Mouse (Mus musculus) lung, embryonic 16.5 days (tissue): ENCODE measurements around the gene Art4. TPM values are rescaled to one million over a fixed set of nuclear protein-coding genes. Genes with fewer than 3 reads are reported as not detected.

Experiments used
- ATAC-seq: fragments of 200-750 bp; cut with Nextera tagmentation; 2 replicates; pipeline ENCODE4 v1.8.0; 2017; ENCODE audit warnings: low read depth, mild to moderate bottlenecking, moderate library complexity
- H3K27ac ChIP-seq: fragments of 300-500 bp; sonication (generic); 2 replicates; pipeline ENCODE4 v1.5.1; 2014; ENCODE audit warnings: mild to moderate bottlenecking, control low read depth, low read length
- H3K27me3 ChIP-seq: fragments of 300-500 bp; sonication (generic); 2 replicates; pipeline ENCODE4 v1.6.1; 2014; ENCODE audit warnings: low read depth, low read length, mixed read lengths; ENCODE audit not compliant: control insufficient read depth, insufficient read depth
- H3K36me3 ChIP-seq: fragments of 300-500 bp; sonication (generic); 2 replicates; pipeline ENCODE4 v1.6.1; 2014; ENCODE audit warnings: low read length; ENCODE audit not compliant: control insufficient read depth, insufficient read depth
- H3K4me1 ChIP-seq: fragments of 300-500 bp; sonication (generic); replicated peaks from 2 replicates; pipeline ENCODE4 v1.6.1; 2014; ENCODE audit warnings: low read length, mixed read lengths; ENCODE audit not compliant: control insufficient read depth, insufficient read depth
- H3K4me2 ChIP-seq: fragments of 300-500 bp; sonication (generic); 2 replicates; pipeline ENCODE4 v1.6.1; 2014; ENCODE audit warnings: low read depth, low read length, control low read depth
- H3K4me3 ChIP-seq: fragments of 300-500 bp; sonication (generic); 2 replicates; pipeline ENCODE4 v1.5.1; 2014; ENCODE audit warnings: mild to moderate bottlenecking, low read length, control low read depth
- H3K9ac ChIP-seq: fragments of 300-500 bp; sonication (generic); 2 replicates; pipeline ENCODE4 v1.6.1; 2014; ENCODE audit warnings: low read length, control low read depth
- H3K9me3 ChIP-seq: fragments of 300-500 bp; sonication (generic); 2 replicates; pipeline ENCODE4 v1.6.1; 2016; ENCODE audit warnings: low read length; ENCODE audit not compliant: control insufficient read depth
- WGBS: fragments of 180-500 bp; shearing (Covaris S2); extraction: QIAGEN DNeasy Blood & Tissue Kit; methylation state at CpG from one replicate; pipeline ENCODE4 v1.1.7; 2014; 5-methylcytosine and 5-hydroxymethylcytosine counted together
- microRNA-seq: library from miRNA; unstranded; fragments of <30 nt; microRNA quantifications from one replicate; pipeline ENCODE4, GENCODE M21; 2016
- polyA plus RNA-seq: library from polyadenylated mRNA; unstranded; fragments of >200 nt; fragmentation: Nextera tagmentation; extraction: Ambion mirVana; gene quantifications from 2 replicates; pipeline ENCODE4 v1.2.1, GENCODE M21; 2015

Gene Art4
- polyA plus RNA-seq, 1 experiment from 2014 or later, result 7.1 TPM

DNA sequence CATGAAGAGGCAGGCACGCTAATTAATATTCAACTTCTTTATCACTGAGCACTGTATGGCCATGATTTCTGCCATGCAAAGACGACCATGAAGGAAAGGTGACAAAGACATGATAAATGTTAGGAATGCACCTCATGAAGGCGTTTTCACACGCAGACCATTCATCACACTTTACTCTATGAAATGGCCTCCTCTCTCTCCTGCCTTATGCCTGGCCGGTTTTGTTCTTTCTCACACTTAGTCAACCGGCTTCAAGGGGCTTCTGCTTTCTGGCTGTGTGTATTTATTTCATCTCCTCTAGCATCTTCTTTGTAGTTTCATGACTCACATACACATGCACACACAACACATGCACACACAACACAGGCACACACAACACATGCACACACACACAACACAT lies 56.3 kb downstream of the Art4 start:
- no peaks in the 10 kb centered on the region for H3K9me3 ChIP-seq
- H3K27ac ChIP-seq, result no peak overlapping the region
- no peak overlapping the region for H3K4me2 ChIP-seq
- H3K36me3 ChIP-seq, result no peaks in the 10 kb centered on the region
- ATAC-seq, result no peak
- H3K27me3 ChIP-seq, result no peaks in the 10 kb centered on the region
- WGBS, result 50% methylated on average over 6 of the region's 6 CpGs
- peaks cover 12% of the 10 kb centered on the region for H3K4me1 ChIP-seq
- H3K4me3 ChIP-seq, result no peak overlapping the region
- H3K9ac ChIP-seq, result no peak overlapping the region

DNA sequence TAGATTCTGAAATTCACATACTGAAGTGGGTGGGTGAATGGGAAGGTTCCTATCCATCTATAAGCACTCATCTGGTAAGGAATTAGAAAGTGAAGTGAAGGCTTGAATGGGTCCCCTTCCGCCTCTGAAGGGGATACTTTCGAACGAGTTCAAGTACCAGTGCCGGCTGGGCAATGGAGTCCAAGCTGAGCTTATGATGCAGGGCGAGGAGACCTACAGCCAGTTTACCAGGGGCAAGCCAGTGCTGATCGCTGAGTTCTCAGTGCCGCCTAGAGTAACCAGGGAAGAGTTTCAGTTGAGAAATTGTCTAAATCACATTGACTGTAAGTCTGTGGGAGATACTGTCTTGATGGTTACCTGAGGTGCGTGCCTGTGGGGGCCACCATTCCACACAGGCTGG lies 56.8 kb downstream of the Art4 start:
- Histone ChIP-seq H3K27ac (no peak overlapping the region), H3K4me1 (peaks cover 10% of the 10 kb centered on the region), H3K9me3 (no peaks in the 10 kb centered on the region), H3K27me3 (no peaks in the 10 kb centered on the region), H3K4me3 (no peak overlapping the region), H3K4me2 (no peak overlapping the region), H3K9ac (no peak overlapping the region), H3K36me3 (no peaks in the 10 kb centered on the region)
- no peak for ATAC-seq
- 80% methylated on average over 8 of the region's 8 CpGs for WGBS

Small RNAs within 50 kb of the gene (microRNA-seq; reads per million reads assigned to microRNA genes)
- not detected for gene Gm44364

Other genes starting within 250 kb of the Art4 start
- 5.8 TPM in 2 replicates for gene Plbd1, start 195.8 kb downstream of the Art4 start, polyA plus RNA-seq
- 0.13 and 0.21 TPM in 2 replicates for gene Gucy2c, start 76.0 kb downstream of the Art4 start, polyA plus RNA-seq
- gene Hist4h4, start 53.3 kb downstream of the Art4 start, polyA plus RNA-seq, result 0.93 and 1.1 TPM in 2 replicates
- gene H2afj, start 49.5 kb downstream of the Art4 start, polyA plus RNA-seq, result 121 and 141 TPM in 2 replicates
- 0.87 and 1.7 TPM in 2 replicates for gene BC049715, start 30.1 kb downstream of the Art4 start, polyA plus RNA-seq
- gene Wbp11, start 29.5 kb downstream of the Art4 start, polyA plus RNA-seq, result 91.1 and 107 TPM in 2 replicates
- gene Smco3, start 22.3 kb downstream of the Art4 start, polyA plus RNA-seq, result 3.3 and 3.5 TPM in 2 replicates
- gene Mgp, start 18.1 kb upstream of the Art4 start, polyA plus RNA-seq, result 1,118 and 1,160 TPM in 2 replicates
- gene Erp27, start 64.4 kb upstream of the Art4 start, polyA plus RNA-seq, result 0.35 and 0.97 TPM in 2 replicates
- 0.20 TPM in 1 of 2 replicates, not detected in the other for gene Pde6h, start 66.1 kb upstream of the Art4 start, polyA plus RNA-seq
- gene Arhgdib, start 84.2 kb upstream of the Art4 start, polyA plus RNA-seq, result 85.2 and 98.2 TPM in 2 replicates